Mouse (Mus musculus): ENCODE results near the gene Igf2.

Igf2 gene

GRCm38 (mm10) chr7:142666659-142667058, at the start of gene Igf2:
Gene Igf2 (minus strand): TSS chr7:142666816.
- no peak for DNase-seq (ENCODE audit: low spot score)

- peak; percentile 33 for DNase-seq (ENCODE audit: low spot score)
Observed at GRCm38 (mm10) chr7:142714783-142715498, 48.3 kb upstream of the Igf2 start.

- no peak for DNase-seq (ENCODE audit: low spot score)
Observed at GRCm38 (mm10) chr7:142706873-142707272, 40.3 kb upstream of the Igf2 start.

- peak; percentile 10 for DNase-seq (ENCODE audit: low spot score)
Observed at GRCm38 (mm10) chr7:142699334-142699860, 32.8 kb upstream of the Igf2 start.

GRCm38 (mm10) chr7:142678611-142679010, 12.0 kb upstream of the Igf2 start:
- DNase-seq (ENCODE audit: low spot score): no peak

GRCm38 (mm10) chr7:142675644-142676043, 9.0 kb upstream of the Igf2 start:
- peak; percentile 66 for DNase-seq (ENCODE audit: low spot score)

GRCm38 (mm10) chr7:142675141-142675540, 8.5 kb upstream of the Igf2 start:
- no peak for DNase-seq (ENCODE audit: low spot score)

- peak; percentile 47 for DNase-seq (ENCODE audit: low spot score)
Observed at GRCm38 (mm10) chr7:142672120-142672519, 5.5 kb upstream of the Igf2 start.

- DNase-seq (ENCODE audit: low spot score): no peak
Observed at GRCm38 (mm10) chr7:142671067-142671466, 4.5 kb upstream of the Igf2 start.

- no peak for DNase-seq (ENCODE audit: low spot score)
Observed at GRCm38 (mm10) chr7:142669751-142670625, 3.4 kb upstream of the Igf2 start, which contains the start of gene Gm49394. Gene Gm49394 (minus strand): TSS chr7:142669942.

GRCm38 (mm10) chr7:142668328-142668727, 1.7 kb upstream of the Igf2 start:
- DNase-seq (ENCODE audit: low spot score): no peak

- no peak for DNase-seq (ENCODE audit: low spot score)
Observed at GRCm38 (mm10) chr7:142667521-142667920, 905 bp upstream of the Igf2 start.

GRCm38 (mm10) chr7:142666109-142666508, 507 bp downstream of the Igf2 start:
- no peak for DNase-seq (ENCODE audit: low spot score)

- DNase-seq (ENCODE audit: low spot score): no peak
Observed at GRCm38 (mm10) chr7:142665364-142665763, 1.3 kb downstream of the Igf2 start.

- no peak for DNase-seq (ENCODE audit: low spot score)
Observed at GRCm38 (mm10) chr7:142664465-142665029, 2.1 kb downstream of the Igf2 start.

- DNase-seq (ENCODE audit: low spot score): peak; percentile 26
Observed at GRCm38 (mm10) chr7:142663931-142664421, 2.6 kb downstream of the Igf2 start.

- no peak for DNase-seq (ENCODE audit: low spot score)
Observed at GRCm38 (mm10) chr7:142663151-142663550, 3.5 kb downstream of the Igf2 start.

- no peak for DNase-seq (ENCODE audit: low spot score)
Observed at GRCm38 (mm10) chr7:142661811-142662210, 4.8 kb downstream of the Igf2 start.

- DNase-seq (ENCODE audit: low spot score): no peak
Observed at GRCm38 (mm10) chr7:142661046-142661445, 5.6 kb downstream of the Igf2 start.

GRCm38 (mm10) chr7:142660651-142660945, 6.0 kb downstream of the Igf2 start:
- DNase-seq (ENCODE audit: low spot score): peak; percentile 26

- no peak for DNase-seq (ENCODE audit: low spot score)
Observed at GRCm38 (mm10) chr7:142659767-142660650, 6.6 kb downstream of the Igf2 start.

All from urinary bladder, postnatal 14 days (tissue).